Mouse (Mus musculus): ENCODE measurements around the gene 2610528J11Rik. TPM values are rescaled to one million over a fixed set of nuclear protein-coding genes. Genes with fewer than 3 reads are reported as not detected.
A peak's percentile ranks its signal among the peaks of the same experiment; 100 is the strongest.
"Not testable (repeated sequence)": the region's sequence is repeated elsewhere in the genome, so short reads cannot be mapped to it uniquely, and the experiment has no call there.

The 2610528J11Rik gene
- polyA plus RNA-seq, 1 experiment from 2014 or later: not detected

DNA sequence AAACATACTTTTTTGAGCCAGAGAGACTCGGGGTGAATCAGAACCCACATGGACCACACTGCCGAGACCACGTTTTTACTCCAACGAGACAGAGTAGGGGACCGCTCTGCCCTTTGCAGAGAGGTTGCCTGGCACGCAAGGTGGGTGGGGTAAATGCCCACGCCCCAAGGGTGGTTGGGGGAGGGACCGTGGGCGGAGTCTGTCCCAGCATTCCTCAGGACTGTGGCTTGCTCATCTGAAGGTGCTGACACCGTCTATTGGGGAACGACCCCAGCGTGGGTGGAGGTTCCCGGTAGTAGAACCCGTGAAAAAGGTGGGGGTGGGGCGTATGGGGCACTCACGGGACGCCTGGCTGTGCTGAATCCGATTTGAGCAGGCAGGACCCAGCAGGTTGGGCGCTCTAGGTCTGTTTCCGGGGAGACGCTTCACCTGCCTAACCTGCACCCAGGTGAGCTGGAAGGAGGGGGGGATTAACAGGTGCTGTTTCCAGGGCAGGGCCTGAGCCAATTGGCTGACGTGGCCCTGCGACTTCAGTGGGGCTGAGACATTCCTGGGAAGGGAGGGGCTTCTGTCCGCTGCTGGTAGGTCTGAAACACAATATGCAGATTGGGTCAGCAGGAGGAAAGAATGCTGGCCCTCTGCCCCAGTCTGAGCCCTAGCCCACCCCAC, 16.9 kb downstream of the 2610528J11Rik start, which contains the start of gene Tmem125:
Tmem125 (minus strand) TSS at position 453 of the 669 bp plus-strand sequence.
- peak within 1 kb of the TSS; percentile 8; the same call in 1 of the 2 replicates for H3K4me3 ChIP-seq
- H3K27me3 ChIP-seq (replicated peaks): peaks cover 7% of the 10 kb centered on the region; the same call in 1 of the 2 replicates
- H3K9ac ChIP-seq: no peak within 1 kb of the TSS; the same call in 1 of the 2 replicates
- no peak within 1 kb of the TSS for H3K27ac ChIP-seq
- no peaks in the 10 kb centered on the region for H3K4me1 ChIP-seq
- H3K36me3 ChIP-seq: no peaks in the 10 kb centered on the region
- peak within 1 kb of the TSS; percentile 56 for H3K4me2 ChIP-seq (replicated peaks)
- H3K9me3 ChIP-seq: no peaks in the 10 kb centered on the region
- 1% methylated on average over 24 of the region's 24 CpGs for WGBS
- peak; percentile 53; the same call in 1 of the 2 replicates for ATAC-seq (ENCODE audit: low FRiP score, low read depth)

GRCm38 (mm10) chr4:118544441-118545127, 17.8 kb downstream of the 2610528J11Rik start:
- Histone ChIP-seq H3K27me3 (replicated peaks) (peaks cover 7% of the 10 kb centered on the region; the same call in 1 of the 2 replicates), H3K9ac (no peak overlapping the region), H3K4me1 (no peaks in the 10 kb centered on the region), H3K9me3 (no peaks in the 10 kb centered on the region), H3K36me3 (no peaks in the 10 kb centered on the region), H3K27ac (no peak overlapping the region), H3K4me3 (no peak overlapping the region), H3K4me2 (replicated peaks) (no peak overlapping the region)
- 79% methylated on average over 14 of the region's 14 CpGs for WGBS
- ATAC-seq (ENCODE audit: low FRiP score, low read depth): no peak

DNA sequence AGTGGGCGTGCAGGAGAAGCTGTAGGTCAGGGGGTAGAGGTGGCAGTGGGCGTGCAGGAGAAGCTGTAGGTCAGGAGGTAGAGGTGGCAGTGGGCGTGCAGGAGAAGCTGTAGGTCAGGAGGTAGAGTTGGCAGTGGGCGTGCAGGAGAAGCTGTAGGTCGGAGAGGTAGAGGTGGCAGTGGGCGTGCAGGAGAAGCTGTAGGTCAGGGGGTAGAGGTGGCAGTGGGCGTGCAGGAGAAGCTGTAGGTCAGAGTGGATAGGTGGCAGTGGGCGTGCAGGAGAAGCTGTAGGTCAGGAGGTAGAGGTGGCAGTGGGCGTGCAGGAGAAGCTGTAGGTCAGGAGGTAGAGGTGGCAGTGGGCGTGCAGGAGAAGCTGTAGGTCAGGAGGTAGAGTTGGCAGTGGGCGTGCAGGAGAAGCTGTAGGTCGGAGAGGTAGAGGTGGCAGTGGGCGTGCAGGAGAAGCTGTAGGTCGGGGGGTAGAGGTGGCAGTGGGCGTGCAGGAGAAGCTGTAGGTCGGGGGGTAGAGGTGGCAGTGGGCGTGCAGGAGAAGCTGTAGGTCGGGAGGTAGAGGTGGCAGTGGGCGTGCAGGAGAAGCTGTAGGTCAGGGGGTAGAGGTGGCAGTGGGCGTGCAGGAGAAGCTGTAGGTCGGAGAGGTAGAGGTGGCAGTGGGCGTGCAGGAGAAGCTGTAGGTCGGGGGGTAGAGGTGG, 20.8 kb downstream of the 2610528J11Rik start:
- ATAC-seq (ENCODE audit: low FRiP score, low read depth); H3K4me1 ChIP-seq; H3K27ac ChIP-seq; H3K9me3 ChIP-seq; H3K4me2 ChIP-seq (replicated peaks); H3K27me3 ChIP-seq (replicated peaks); H3K9ac ChIP-seq; H3K36me3 ChIP-seq; H3K4me3 ChIP-seq: not testable (repeated sequence)
- WGBS: 89% methylated on average over 23 of the region's 23 CpGs

GRCm38 (mm10) chr4:118548130-118548480, 21.3 kb downstream of the 2610528J11Rik start:
- not testable (repeated sequence) for H3K4me2 ChIP-seq (replicated peaks); H3K36me3 ChIP-seq; H3K27me3 ChIP-seq (replicated peaks); ATAC-seq (ENCODE audit: low FRiP score, low read depth); H3K9me3 ChIP-seq; H3K9ac ChIP-seq; H3K4me3 ChIP-seq; H3K27ac ChIP-seq; H3K4me1 ChIP-seq
- WGBS: 86% methylated on average over 10 of the region's 10 CpGs

DNA sequence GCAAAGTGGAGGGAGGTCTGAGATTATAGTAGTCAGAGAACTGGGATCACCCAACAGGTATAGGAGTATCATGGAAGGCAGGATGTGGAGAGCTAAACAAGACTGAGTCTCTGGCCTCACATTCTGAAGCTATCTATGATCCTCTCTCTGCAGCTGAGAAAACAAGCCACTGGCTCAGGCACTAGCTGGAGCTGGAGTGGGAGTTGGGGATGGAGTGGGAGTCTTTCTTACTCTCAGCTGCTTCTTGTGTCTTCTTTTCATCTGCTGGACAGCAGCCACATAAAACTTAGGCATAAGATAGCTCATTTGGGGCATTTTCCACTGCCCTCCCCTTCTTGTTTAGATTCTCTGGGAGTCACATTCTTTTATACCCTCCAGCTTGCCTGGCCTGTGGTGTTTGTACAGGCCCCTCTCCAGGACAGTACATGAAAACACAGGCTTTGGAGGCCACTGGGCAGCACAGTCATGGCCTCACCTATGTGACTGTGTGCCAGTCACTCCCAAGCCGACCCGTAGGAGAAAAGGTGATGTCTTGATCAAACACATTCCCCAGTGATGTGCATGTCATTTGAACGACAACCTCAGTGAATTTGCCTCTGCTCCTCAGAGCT, 26.3 kb downstream of the 2610528J11Rik start:
- Histone ChIP-seq H3K27me3 (replicated peaks) (no peaks in the 10 kb centered on the region), H3K4me3 (no peak overlapping the region), H3K4me2 (replicated peaks) (no peak overlapping the region), H3K9ac (no peak overlapping the region), H3K27ac (no peak overlapping the region), H3K4me1 (no peaks in the 10 kb centered on the region), H3K9me3 (no peaks in the 10 kb centered on the region), H3K36me3 (no peaks in the 10 kb centered on the region)
- no peak for ATAC-seq (ENCODE audit: low FRiP score, low read depth)
- 86% methylated on average over 3 of the region's 3 CpGs for WGBS

DNA sequence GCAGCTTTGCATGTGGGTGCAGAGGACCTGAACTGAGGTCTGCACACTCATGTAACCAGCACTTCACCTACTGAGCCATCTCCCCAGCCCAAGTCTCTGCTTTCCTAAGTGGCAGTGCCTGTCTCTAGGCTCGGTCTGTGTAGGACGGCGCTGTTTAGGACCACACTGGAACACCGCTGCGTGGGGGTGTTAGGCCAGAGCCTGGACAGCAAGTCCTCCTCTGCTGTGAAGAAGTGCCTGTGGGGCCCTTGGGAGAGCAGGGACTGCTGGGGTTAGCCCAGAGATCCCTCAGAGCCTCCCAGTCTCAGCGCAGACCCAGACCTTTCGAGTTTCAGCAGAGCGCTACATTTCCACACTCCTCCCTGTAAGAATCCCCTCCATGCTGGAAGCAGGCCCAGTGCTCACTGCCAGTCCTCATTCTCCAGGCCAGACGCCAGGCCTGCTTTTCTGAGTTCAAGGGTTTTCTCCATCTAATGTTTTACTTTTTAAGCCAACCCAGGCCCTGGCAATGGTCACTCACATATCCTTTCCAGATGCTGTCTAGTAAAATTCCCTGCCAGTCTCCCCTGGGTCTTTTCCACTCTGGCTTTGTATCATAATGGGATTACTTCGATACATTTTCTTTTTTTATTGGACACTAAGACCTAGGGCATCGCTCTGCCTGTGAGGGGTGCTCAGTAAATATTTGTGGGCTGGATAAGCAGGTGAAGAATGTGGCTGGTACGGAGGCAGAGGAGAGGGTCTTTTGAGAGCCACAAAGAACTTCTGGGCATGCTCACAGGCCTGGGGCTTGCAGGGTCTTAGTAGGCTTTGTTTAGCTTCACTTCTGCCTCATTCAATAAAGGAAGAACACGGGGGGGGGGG, 37.5 kb downstream of the 2610528J11Rik start:
- WGBS: 85% methylated on average over 13 of the region's 13 CpGs

GRCm38 (mm10) chr4:118564926-118565279, 38.1 kb downstream of the 2610528J11Rik start:
- no peak overlapping the region for H3K4me2 ChIP-seq (replicated peaks)
- peaks cover 4% of the 10 kb centered on the region; the same call in 1 of the 2 replicates for H3K9me3 ChIP-seq
- ATAC-seq (ENCODE audit: low FRiP score, low read depth): no peak
- no peak overlapping the region for H3K9ac ChIP-seq
- no peak overlapping the region for H3K4me3 ChIP-seq
- WGBS: 71% methylated on average over 3 of the region's 3 CpGs
- no peaks in the 10 kb centered on the region for H3K36me3 ChIP-seq
- no peaks in the 10 kb centered on the region for H3K27me3 ChIP-seq (replicated peaks)
- no peak overlapping the region for H3K27ac ChIP-seq
- no peaks in the 10 kb centered on the region for H3K4me1 ChIP-seq

More for the DNA sequence above, 37.5 kb downstream of the 2610528J11Rik start:
- H3K36me3 ChIP-seq: no peaks in the 10 kb centered on the region
- H3K4me1 ChIP-seq: no peaks in the 10 kb centered on the region
- ATAC-seq (ENCODE audit: low FRiP score, low read depth): no peak
- no peaks in the 10 kb centered on the region for H3K27me3 ChIP-seq (replicated peaks)
- H3K27ac ChIP-seq: no peak overlapping the region
- H3K9me3 ChIP-seq: peaks cover 4% of the 10 kb centered on the region; the same call in 1 of the 2 replicates
- no peak overlapping the region for H3K4me3 ChIP-seq
- no peak overlapping the region for H3K4me2 ChIP-seq (replicated peaks)
- no peak overlapping the region for H3K9ac ChIP-seq

DNA sequence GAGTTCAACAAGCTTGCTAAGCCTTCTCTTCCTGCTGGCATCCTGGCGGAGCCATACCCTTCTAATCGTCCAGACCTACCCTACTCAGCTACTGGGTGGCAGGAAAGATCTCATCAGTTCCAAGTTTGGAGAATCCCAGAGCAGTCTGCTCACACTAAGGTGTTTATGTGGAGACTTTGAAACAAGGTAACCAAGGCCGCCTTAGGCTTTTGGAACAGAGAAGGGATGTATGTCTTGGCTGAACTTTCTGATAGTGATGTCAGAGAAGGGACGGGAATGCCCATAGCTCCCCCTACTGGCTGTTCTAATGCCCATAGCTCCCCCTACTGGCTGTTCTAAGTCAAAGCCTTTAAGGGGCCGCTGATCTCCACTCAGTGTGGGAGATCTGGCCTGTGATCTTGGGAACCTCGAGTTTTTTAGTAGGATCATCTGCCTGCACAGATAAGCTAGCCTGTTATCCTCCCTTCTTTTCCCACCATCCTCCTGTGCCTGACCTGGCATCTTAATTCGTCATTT, 39.4 kb downstream of the 2610528J11Rik start:
- WGBS: 34% methylated on average over 7 of the region's 7 CpGs

DNA sequence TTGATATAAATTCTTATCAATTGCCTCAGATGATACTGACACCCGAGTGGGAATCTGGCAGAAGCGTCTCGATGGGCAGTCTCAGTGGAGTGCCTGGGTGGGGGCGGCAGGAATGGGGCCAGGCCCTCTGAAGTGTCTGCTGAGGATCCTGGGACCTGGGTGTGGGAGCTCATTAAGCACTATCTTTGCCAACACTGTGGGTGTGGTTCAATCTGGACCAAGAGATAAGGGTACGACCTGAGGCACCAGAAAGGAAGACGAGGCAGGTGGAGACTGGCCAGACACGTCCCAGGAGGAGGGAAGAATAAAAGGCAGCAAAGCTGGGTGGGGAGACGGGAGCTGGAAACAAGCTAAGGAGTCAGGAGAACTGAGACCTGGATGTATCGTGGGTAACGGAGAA, 41.9 kb downstream of the 2610528J11Rik start:
- ATAC-seq (ENCODE audit: low FRiP score, low read depth): no peak
- H3K4me1 ChIP-seq: no peaks in the 10 kb centered on the region
- H3K27me3 ChIP-seq (replicated peaks): no peaks in the 10 kb centered on the region; the same call in 1 of the 2 replicates
- H3K9me3 ChIP-seq: no peaks in the 10 kb centered on the region
- H3K36me3 ChIP-seq: no peaks in the 10 kb centered on the region
- no peak overlapping the region for H3K4me2 ChIP-seq (replicated peaks)
- WGBS: 80% methylated on average over 10 of the region's 10 CpGs
- no peak overlapping the region for H3K9ac ChIP-seq
- no peak overlapping the region for H3K27ac ChIP-seq
- no peak overlapping the region for H3K4me3 ChIP-seq

More for the DNA sequence above, 39.4 kb downstream of the 2610528J11Rik start:
- Histone ChIP-seq H3K27me3 (replicated peaks) (no peaks in the 10 kb centered on the region), H3K9me3 (peaks cover 4% of the 10 kb centered on the region; the same call in 1 of the 2 replicates), H3K36me3 (no peaks in the 10 kb centered on the region), H3K4me3 (no peak overlapping the region), H3K27ac (no peak overlapping the region), H3K4me2 (replicated peaks) (no peak overlapping the region), H3K9ac (no peak overlapping the region), H3K4me1 (no peaks in the 10 kb centered on the region)
- ATAC-seq (ENCODE audit: low FRiP score, low read depth): no peak

- Histone ChIP-seq H3K27ac (no peak overlapping the region), H3K4me1 (no peaks in the 10 kb centered on the region), H3K9ac (no peak overlapping the region), H3K36me3 (no peaks in the 10 kb centered on the region), H3K27me3 (replicated peaks) (no peaks in the 10 kb centered on the region; the same call in 1 of the 2 replicates), H3K4me3 (no peak overlapping the region), H3K9me3 (no peaks in the 10 kb centered on the region), H3K4me2 (replicated peaks) (no peak overlapping the region)
- 77% methylated on average over 23 of the region's 23 CpGs for WGBS
- ATAC-seq (ENCODE audit: low FRiP score, low read depth): no peak
Measured at GRCm38 (mm10) chr4:118569320-118569719, 42.5 kb downstream of the 2610528J11Rik start.

GRCm38 (mm10) chr4:118571441-118571840, 44.6 kb downstream of the 2610528J11Rik start:
- H3K4me2 ChIP-seq (replicated peaks): no peak overlapping the region
- H3K36me3 ChIP-seq: no peaks in the 10 kb centered on the region
- H3K27ac ChIP-seq: no peak overlapping the region
- WGBS: 86% methylated on average over 14 of the region's 15 CpGs
- no peak overlapping the region for H3K4me3 ChIP-seq
- no peaks in the 10 kb centered on the region for H3K4me1 ChIP-seq
- H3K9me3 ChIP-seq: no peaks in the 10 kb centered on the region
- no peak overlapping the region for H3K9ac ChIP-seq
- no peak for ATAC-seq (ENCODE audit: low FRiP score, low read depth)
- H3K27me3 ChIP-seq (replicated peaks): no peaks in the 10 kb centered on the region; the same call in 1 of the 2 replicates
